Mouse (Mus musculus) cortical plate, adult 2 months (tissue): ENCODE measurements at regions not wholly inside any gene's neighbourhood (a gene's known extent, or its start where the extent isn't known, plus 50 kb on each side); places are given as distances from the start of the nearest gene placed in this dataset.

Experiments
- H3K27ac ChIP-seq: fragments of 200-500 bp; 2 replicates; pipeline ENCODE4 v1.5.1; 2012; ENCODE audit warnings: low read length, control low read depth, inconsistent platforms; ENCODE audit not compliant: insufficient read depth
- H3K4me1 ChIP-seq: fragments of 200-500 bp; 2 replicates; pipeline ENCODE4 v1.6.1; 2011; ENCODE audit warnings: low read length; ENCODE audit not compliant: control insufficient read depth, insufficient read depth
- H3K4me3 ChIP-seq: fragments of 200-500 bp; 2 replicates; pipeline ENCODE4 v1.5.1; 2011; ENCODE audit warnings: mild to moderate bottlenecking, low read length, control low read depth; ENCODE audit not compliant: insufficient read depth
- CTCF ChIP-seq: fragments of 200-500 bp; IDR thresholded peaks from 2 replicates; pipeline ENCODE4 v1.5.1; 2011; ENCODE audit warnings: mild to moderate bottlenecking, control low read depth, low read length; ENCODE audit not compliant: insufficient read depth; ENCODE audit errors: extremely low read depth
- POLR2A ChIP-seq: fragments of 200-500 bp; IDR thresholded peaks from 2 replicates; pipeline ENCODE4 v1.6.1; 2011; ENCODE audit warnings: mild to moderate bottlenecking, low read length, control low read depth; ENCODE audit not compliant: insufficient read depth; ENCODE audit errors: extremely low read depth

- Histone ChIP-seq H3K27ac (no peak overlapping the region), H3K4me3 (no peak overlapping the region)
Measured at GRCm38 (mm10) chr10:25588611-25589315, 52.7 kb upstream of the Smlr1 start.

More at GRCm38 (mm10) chr10:25588611-25589315, 52.7 kb upstream of the Smlr1 start:
- no peaks in the 10 kb centered on the region; the same call in 1 of the 2 replicates for H3K4me1 ChIP-seq
- no peak for TF ChIP-seq CTCF
- no peak for TF ChIP-seq POLR2A
